Mouse (Mus musculus) small intestine, adult 2 months (tissue): ENCODE results near the gene Mvb12b.

Experiments
- CTCF ChIP-seq: fragments of 200-500 bp; IDR thresholded peaks from 2 replicates; pipeline ENCODE4 v1.5.1; 2012; ENCODE audit warnings: low read depth, mild to moderate bottlenecking, control low read depth, inconsistent platforms, low read length, moderate library complexity, mixed read lengths; ENCODE audit not compliant: insufficient replicate concordance, insufficient read length; ENCODE audit errors: extremely low read depth
- POLR2A ChIP-seq: fragments of 200-500 bp; IDR thresholded peaks from 2 replicates; pipeline ENCODE4 v1.6.1; 2012; ENCODE audit warnings: low read depth, mild to moderate bottlenecking, control low read depth, inconsistent platforms, low read length, moderate library complexity

- TF ChIP-seq CTCF (no peak), POLR2A (no peak)
Measured at GRCm38 (mm10) chr2:33774884-33775283, 112.9 kb downstream of the Mvb12b start.
